Mouse (Mus musculus): ENCODE results near the gene Gm10330. TPM values are rescaled to one million over a fixed set of nuclear protein-coding genes. Genes with fewer than 3 reads are reported as not detected.
A peak's percentile ranks its signal among the peaks of the same experiment; 100 is the strongest.
"Not testable (repeated sequence)": the region's sequence is repeated elsewhere in the genome, so short reads cannot be mapped to it uniquely, and the experiment has no call there.

The Gm10330 gene
- total RNA-seq (2014; rRNA removed), result not detected in 2 replicates
- polyA plus RNA-seq (2015; fragmentation: Nextera tagmentation; extraction: Ambion mirVana), result 0.41 and 0.52 TPM in 2 replicates

- H3K4me3 ChIP-seq (ENCODE audit: low read length); H3K9ac ChIP-seq (replicated peaks; ENCODE audit: low read length); H3K36me3 ChIP-seq (ENCODE audit: insufficient read depth, low read length); DNase-seq (ENCODE audit: low spot score); H3K4me2 ChIP-seq (ENCODE audit: low read depth, low read length); H3K4me1 ChIP-seq (ENCODE audit: insufficient read depth, low read length); H3K9me3 ChIP-seq (ENCODE audit: low read length); H3K27ac ChIP-seq; ATAC-seq; H3K27me3 ChIP-seq (ENCODE audit: insufficient read depth, low read length): not testable (repeated sequence)
- WGBS, result 100% methylated on average over 1 of the region's 1 CpGs
Observed at GRCm38 (mm10) chr12:23780165-23780564, at the start of gene Gm10330. Gene Gm10330 (minus strand): TSS chr12:23780265.

DNA sequence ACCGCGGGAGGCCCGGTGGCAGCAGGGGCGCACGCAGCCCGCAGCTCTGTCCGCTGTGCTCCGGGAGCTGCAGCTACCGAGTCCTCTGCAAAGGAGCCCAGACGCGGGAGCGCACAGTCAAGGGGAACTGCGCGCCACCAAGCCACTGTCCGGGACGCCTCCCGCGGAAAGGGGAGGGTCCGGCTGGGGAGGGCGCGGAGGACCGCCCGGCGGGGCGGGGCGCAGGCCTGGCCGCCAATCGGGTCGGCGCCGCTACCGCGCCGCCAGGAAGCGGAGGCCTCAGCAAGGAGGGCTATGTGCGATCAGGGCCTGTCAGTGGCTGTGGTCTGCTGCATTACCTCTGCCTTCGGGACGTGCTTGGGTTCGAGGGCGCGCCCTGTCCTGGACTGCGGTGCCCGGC, 20.7 kb upstream of the Gm10330 start:
- H3K36me3 ChIP-seq (ENCODE audit: insufficient read depth, low read length); H3K4me3 ChIP-seq (ENCODE audit: low read length); H3K27me3 ChIP-seq (ENCODE audit: insufficient read depth, low read length); H3K4me1 ChIP-seq (ENCODE audit: insufficient read depth, low read length); H3K9ac ChIP-seq (replicated peaks; ENCODE audit: low read length); H3K27ac ChIP-seq; ATAC-seq; H3K4me2 ChIP-seq (ENCODE audit: low read depth, low read length); H3K9me3 ChIP-seq (ENCODE audit: low read length): not testable (repeated sequence)
- 21% methylated on average over 35 of the region's 43 CpGs for WGBS
- DNase-seq (ENCODE audit: low spot score), result peak; percentile 0

DNA sequence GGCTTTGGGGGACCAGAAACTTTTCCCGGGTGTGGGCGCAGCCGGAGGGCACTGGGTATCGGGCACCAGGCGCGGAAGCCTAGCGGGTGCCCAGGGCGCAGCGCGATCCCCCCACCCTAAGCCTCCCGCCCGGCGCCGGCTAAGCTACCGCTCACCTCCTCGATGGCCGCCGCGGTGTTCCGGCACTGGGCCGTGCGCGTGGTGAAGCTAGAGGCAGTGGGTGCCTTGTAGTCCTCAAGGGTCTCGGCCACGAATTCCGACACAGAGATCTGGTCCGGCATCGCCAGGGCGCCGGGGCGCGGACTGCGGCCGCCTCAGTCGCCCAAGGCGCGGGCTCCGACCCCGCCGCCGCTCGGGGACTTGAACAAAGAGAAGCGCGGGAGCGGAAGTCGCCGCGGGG, 20.3 kb upstream of the Gm10330 start:
- H3K9me3 ChIP-seq (ENCODE audit: low read length); H3K4me3 ChIP-seq (ENCODE audit: low read length); DNase-seq (ENCODE audit: low spot score); H3K27me3 ChIP-seq (ENCODE audit: insufficient read depth, low read length); H3K4me2 ChIP-seq (ENCODE audit: low read depth, low read length); H3K36me3 ChIP-seq (ENCODE audit: insufficient read depth, low read length); H3K27ac ChIP-seq; H3K4me1 ChIP-seq (ENCODE audit: insufficient read depth, low read length); H3K9ac ChIP-seq (replicated peaks; ENCODE audit: low read length); ATAC-seq: not testable (repeated sequence)
- WGBS, result 34% methylated on average over 15 of the region's 48 CpGs
